Mouse (Mus musculus) embryonic facial prominence, embryonic 11.5 days (tissue): ENCODE results near the gene Smyd2. TPM values are rescaled to one million over a fixed set of nuclear protein-coding genes. Genes with fewer than 3 reads are reported as not detected.
A peak's percentile ranks its signal among the peaks of the same experiment; 100 is the strongest.

ENCODE experiments used
- ATAC-seq: fragments of 200-750 bp; cut with Nextera tagmentation; replicated peaks from 2 replicates; pipeline ENCODE4 v1.8.0; 2017; ENCODE audit warnings: low read depth; ENCODE audit not compliant: insufficient number of reproducible peaks, low FRiP score, low TSS enrichment
- DNase-seq: peaks from one replicate; pipeline ENCODE4 v3.0.0-alpha.2; 2015; ENCODE audit warnings: low spot score
- H3K27ac ChIP-seq: fragments of 300-500 bp; sonication (generic); replicated peaks from 2 replicates; pipeline ENCODE4 v1.5.1; 2014; ENCODE audit warnings: mild to moderate bottlenecking, low read depth, low read length, control low read depth
- H3K27me3 ChIP-seq: fragments of 300-500 bp; sonication (generic); 2 replicates; pipeline ENCODE4 v1.6.1; 2014; ENCODE audit warnings: mild to moderate bottlenecking, low read length, moderate library complexity, mixed read lengths; ENCODE audit not compliant: control insufficient read depth, insufficient read depth
- H3K36me3 ChIP-seq: fragments of 300-500 bp; sonication (generic); replicated peaks from 2 replicates; pipeline ENCODE4 v1.6.1; 2014; ENCODE audit warnings: low read depth, mild to moderate bottlenecking, low read length, moderate library complexity, mixed read lengths; ENCODE audit not compliant: control insufficient read depth, insufficient read depth
- H3K4me1 ChIP-seq: fragments of 300-500 bp; sonication (generic); 2 replicates; pipeline ENCODE4 v1.6.1; 2014; ENCODE audit warnings: low read length, mixed read lengths; ENCODE audit not compliant: control insufficient read depth, insufficient read depth
- H3K4me2 ChIP-seq: fragments of 300-500 bp; sonication (generic); 2 replicates; pipeline ENCODE4 v1.6.1; 2014; ENCODE audit warnings: low read depth, mild to moderate bottlenecking, control low read depth, low read length, moderate library complexity
- H3K4me3 ChIP-seq: fragments of 300-500 bp; sonication (generic); 2 replicates; pipeline ENCODE4 v1.5.1; 2014; ENCODE audit warnings: low read depth, low read length, control low read depth
- H3K9ac ChIP-seq: fragments of 300-500 bp; sonication (generic); replicated peaks from 2 replicates; pipeline ENCODE4 v1.6.1; 2014; ENCODE audit warnings: mild to moderate bottlenecking, control low read depth, low read length
- H3K9me3 ChIP-seq: fragments of 300-500 bp; sonication (generic); replicated peaks from 2 replicates; pipeline ENCODE4 v1.6.1; 2016; ENCODE audit warnings: mild to moderate bottlenecking, low read length, inconsistent platforms, mixed read lengths; ENCODE audit not compliant: control insufficient read depth
- WGBS: fragments of 180-500 bp; shearing (Covaris S2); extraction: QIAGEN DNeasy Blood & Tissue Kit; methylation state at CpG from one replicate; pipeline ENCODE4 v1.1.7; 2014; 5-methylcytosine and 5-hydroxymethylcytosine counted together
- polyA plus RNA-seq: library from polyadenylated mRNA; unstranded; fragments of >200 nt; fragmentation: Nextera tagmentation; extraction: Ambion mirVana; gene quantifications from 2 replicates; pipeline ENCODE4 v1.2.1, GENCODE M21; 2014

The Smyd2 gene
- polyA plus RNA-seq, 1 experiment from 2014 or later = 88.8 TPM

- H3K27me3 ChIP-seq = no peaks in the 10 kb centered on the region
- no peaks in the 10 kb centered on the region for H3K4me1 ChIP-seq
- no peak overlapping the region for H3K27ac ChIP-seq
- no peak overlapping the region for H3K4me3 ChIP-seq
- H3K9me3 ChIP-seq = no peaks in the 10 kb centered on the region
- H3K9ac ChIP-seq = no peak overlapping the region
- WGBS = 92% methylated on average over 5 of the region's 5 CpGs
- DNase-seq (no peak), ATAC-seq (no peak)
- H3K4me2 ChIP-seq = no peak overlapping the region
- H3K36me3 ChIP-seq = no peaks in the 10 kb centered on the region
Observed at GRCm38 (mm10) chr1:189941786-189942185, 19.6 kb upstream of the Smyd2 start.

GRCm38 (mm10) chr1:189936436-189937105 is 14.4 kb upstream of the Smyd2 start:
- no peak overlapping the region for H3K9ac ChIP-seq
- ATAC-seq (no peak), DNase-seq (no peak)
- no peaks in the 10 kb centered on the region for H3K4me1 ChIP-seq
- no peaks in the 10 kb centered on the region for H3K27me3 ChIP-seq
- no peak overlapping the region for H3K27ac ChIP-seq
- H3K4me3 ChIP-seq = no peak overlapping the region
- H3K9me3 ChIP-seq = no peaks in the 10 kb centered on the region
- no peaks in the 10 kb centered on the region for H3K36me3 ChIP-seq
- 82% methylated on average over 10 of the region's 10 CpGs for WGBS
- no peak overlapping the region for H3K4me2 ChIP-seq

- H3K36me3 ChIP-seq = no peaks in the 10 kb centered on the region
- no peak for DNase-seq
- H3K9ac ChIP-seq = no peak overlapping the region
- no peaks in the 10 kb centered on the region for H3K9me3 ChIP-seq
- no peaks in the 10 kb centered on the region for H3K27me3 ChIP-seq
- no peak for ATAC-seq
- no peak overlapping the region for H3K4me2 ChIP-seq
- WGBS = 71% methylated on average over 9 of the region's 9 CpGs
- H3K27ac ChIP-seq = no peak overlapping the region
- H3K4me1 ChIP-seq = no peaks in the 10 kb centered on the region
- no peak overlapping the region for H3K4me3 ChIP-seq
Observed at GRCm38 (mm10) chr1:189933480-189934202, 11.5 kb upstream of the Smyd2 start.

GRCm38 (mm10) chr1:189932976-189933375 is 10.8 kb upstream of the Smyd2 start:
- Histone ChIP-seq H3K27ac (no peak overlapping the region), H3K36me3 (no peaks in the 10 kb centered on the region), H3K4me3 (no peak overlapping the region), H3K4me2 (no peak overlapping the region), H3K9me3 (no peaks in the 10 kb centered on the region), H3K4me1 (no peaks in the 10 kb centered on the region), H3K9ac (no peak overlapping the region), H3K27me3 (no peaks in the 10 kb centered on the region)
- DNase-seq = no peak
- 59% methylated on average over 7 of the region's 7 CpGs for WGBS
- no peak for ATAC-seq

DNA sequence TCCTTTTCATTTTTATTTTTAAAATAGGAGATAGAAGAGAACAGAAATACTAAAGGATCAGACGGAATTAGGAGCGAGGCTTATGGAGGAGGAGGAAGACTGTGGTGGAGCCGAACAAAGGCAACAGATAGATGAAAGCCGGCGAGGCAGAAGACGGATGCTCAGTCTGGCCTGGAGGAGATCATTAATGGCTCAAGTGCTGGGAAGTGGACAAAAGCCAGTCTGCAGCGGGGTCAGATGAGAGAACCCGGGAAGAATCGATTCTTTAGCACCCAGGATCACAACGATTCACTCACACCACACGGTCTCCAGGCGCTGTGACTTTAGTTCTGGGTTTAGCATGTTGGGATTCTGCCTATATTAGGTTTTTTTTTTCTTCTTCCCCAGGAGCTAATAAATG is 10.0 kb upstream of the Smyd2 start:
- H3K27ac ChIP-seq = no peak overlapping the region
- no peaks in the 10 kb centered on the region for H3K9me3 ChIP-seq
- ATAC-seq (no peak), DNase-seq (no peak)
- H3K36me3 ChIP-seq = no peaks in the 10 kb centered on the region
- 71% methylated on average over 12 of the region's 12 CpGs for WGBS
- H3K4me3 ChIP-seq = no peak overlapping the region
- no peak overlapping the region for H3K9ac ChIP-seq
- H3K4me2 ChIP-seq = no peak overlapping the region
- no peaks in the 10 kb centered on the region for H3K27me3 ChIP-seq
- no peaks in the 10 kb centered on the region for H3K4me1 ChIP-seq

DNA sequence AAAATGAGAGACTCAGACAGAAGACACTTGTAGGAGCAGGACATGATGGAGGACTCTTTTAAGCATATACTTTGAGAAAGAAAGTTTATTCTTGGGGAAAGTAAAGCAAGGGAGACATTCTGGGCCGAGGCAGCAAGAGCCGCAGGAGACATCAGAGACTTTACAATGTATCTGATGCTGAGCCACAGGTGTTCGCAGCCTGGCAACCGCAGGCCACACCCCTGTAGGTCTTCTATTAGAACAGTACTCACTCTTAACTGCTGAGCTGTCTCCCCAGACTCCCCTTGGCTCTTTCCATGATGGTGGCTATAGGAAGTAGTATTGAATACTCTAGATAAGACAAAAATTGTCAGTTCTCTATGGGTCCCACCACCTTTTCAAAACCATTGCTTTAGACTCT is 7.7 kb upstream of the Smyd2 start:
- no peaks in the 10 kb centered on the region for H3K9me3 ChIP-seq
- ATAC-seq (no peak), DNase-seq (no peak)
- H3K9ac ChIP-seq = no peak overlapping the region
- 61% methylated on average over 4 of the region's 4 CpGs for WGBS
- H3K27ac ChIP-seq = no peak overlapping the region
- H3K4me1 ChIP-seq = no peaks in the 10 kb centered on the region
- H3K4me2 ChIP-seq = no peak overlapping the region
- H3K4me3 ChIP-seq = no peak overlapping the region
- H3K36me3 ChIP-seq = no peaks in the 10 kb centered on the region
- no peaks in the 10 kb centered on the region for H3K27me3 ChIP-seq

GRCm38 (mm10) chr1:189927644-189928043 is 5.5 kb upstream of the Smyd2 start:
- H3K9me3 ChIP-seq = no peaks in the 10 kb centered on the region
- H3K4me2 ChIP-seq = no peak overlapping the region
- H3K4me3 ChIP-seq = no peak overlapping the region
- 8% methylated on average over 6 of the region's 6 CpGs for WGBS
- H3K27me3 ChIP-seq = no peaks in the 10 kb centered on the region
- no peak overlapping the region for H3K27ac ChIP-seq
- no peaks in the 10 kb centered on the region for H3K36me3 ChIP-seq
- H3K4me1 ChIP-seq = no peaks in the 10 kb centered on the region; the same call in 1 of the 2 replicates
- DNase-seq (peak; percentile 82), ATAC-seq (0 out of 2 replicates have a peak, but pooled peaks have one; percentile 73)
- no peak overlapping the region for H3K9ac ChIP-seq

GRCm38 (mm10) chr1:189926279-189926678 is 4.1 kb upstream of the Smyd2 start:
- no peak for DNase-seq
- no peaks in the 10 kb centered on the region for H3K36me3 ChIP-seq
- 70% methylated on average over 8 of the region's 8 CpGs for WGBS

More at GRCm38 (mm10) chr1:189926279-189926678, 4.1 kb upstream of the Smyd2 start:
- H3K27ac ChIP-seq = no peak overlapping the region
- H3K9ac ChIP-seq = no peak overlapping the region
- ATAC-seq = no peak
- no peak overlapping the region for H3K4me3 ChIP-seq
- no peak overlapping the region for H3K4me2 ChIP-seq
- no peaks in the 10 kb centered on the region for H3K9me3 ChIP-seq
- H3K27me3 ChIP-seq = no peaks in the 10 kb centered on the region
- H3K4me1 ChIP-seq = no peaks in the 10 kb centered on the region; the same call in none of the 2 replicates
